Mouse (Mus musculus) T-cell, adult 2 months (primary cell): ENCODE data around the gene Zfp853.

Source experiments
- DNase-seq: peaks from one replicate; pipeline ENCODE4 v3.0.0; 2022; ENCODE audit warnings: low spot score

Gene Zfp853

GRCm38 (mm10) chr5:143292879-143293278 lies 544 bp downstream of the Zfp853 start:
- no peak for DNase-seq

- no peak for DNase-seq
Measured at GRCm38 (mm10) chr5:143289299-143289698, 4.1 kb downstream of the Zfp853 start.

GRCm38 (mm10) chr5:143288378-143288911 lies 5.0 kb downstream of the Zfp853 start:
- no peak for DNase-seq

- DNase-seq, result peak; percentile 23
Measured at GRCm38 (mm10) chr5:143287774-143288328, 5.6 kb downstream of the Zfp853 start.

- no peak for DNase-seq
Measured at GRCm38 (mm10) chr5:143284762-143285161, 8.7 kb downstream of the Zfp853 start.

- no peak for DNase-seq
Measured at GRCm38 (mm10) chr5:143279247-143279646, 14.2 kb downstream of the Zfp853 start.

- DNase-seq, result no peak
Measured at GRCm38 (mm10) chr5:143275761-143276160, 17.7 kb downstream of the Zfp853 start.

- DNase-seq, result no peak
Measured at GRCm38 (mm10) chr5:143272540-143273330, 20.7 kb downstream of the Zfp853 start.

- no peak for DNase-seq
Measured at GRCm38 (mm10) chr5:143272108-143272507, 21.3 kb downstream of the Zfp853 start.

GRCm38 (mm10) chr5:143271642-143272041 lies 21.8 kb downstream of the Zfp853 start:
- no peak for DNase-seq

GRCm38 (mm10) chr5:143270151-143270519 lies 23.3 kb downstream of the Zfp853 start:
- DNase-seq, result no peak

GRCm38 (mm10) chr5:143269363-143270150 lies 23.9 kb downstream of the Zfp853 start, which contains the start of gene Zfp316:
Gene Zfp316, minus strand, starts transcription at chr5:143270022.
- peak; percentile 24 for DNase-seq

- DNase-seq, result no peak
Measured at GRCm38 (mm10) chr5:143268985-143269362, 24.4 kb downstream of the Zfp853 start.

- no peak for DNase-seq
Measured at GRCm38 (mm10) chr5:143266794-143267193, 26.6 kb downstream of the Zfp853 start.

- DNase-seq, result no peak
Measured at GRCm38 (mm10) chr5:143265409-143265808, 28.0 kb downstream of the Zfp853 start.

GRCm38 (mm10) chr5:143264689-143265088 lies 28.7 kb downstream of the Zfp853 start:
- DNase-seq, result no peak

GRCm38 (mm10) chr5:143261636-143262035 lies 31.8 kb downstream of the Zfp853 start:
- no peak for DNase-seq

GRCm38 (mm10) chr5:143255802-143256201 lies 37.6 kb downstream of the Zfp853 start:
- DNase-seq, result no peak

GRCm38 (mm10) chr5:143255131-143255519 lies 38.3 kb downstream of the Zfp853 start:
- no peak for DNase-seq

- DNase-seq, result no peak
Measured at GRCm38 (mm10) chr5:143254487-143255130, 38.8 kb downstream of the Zfp853 start.

- DNase-seq, result no peak
Measured at GRCm38 (mm10) chr5:143253881-143254486, 39.4 kb downstream of the Zfp853 start.
